28 mouse cellular contexts compared by ENCODE assay signal in genomic region chr4:125399376-125400112, GRCm38 (mm10).
A peak's percentile ranks its signal among the peaks of the same experiment; 100 is the strongest.
DNase-seq lines count a peak whose midpoint lies in the region; ATAC-seq and TF ChIP-seq lines count a peak whose summit lies in the region.
"Had no signal": no experiment of that assay in that cellular context is flagged by ENCODE, and none has a peak within 500 bp of the region (broad histone marks: within the 10 kb centered on the region; RNA-seq: fewer than 3 reads in every experiment).

No protein-coding gene starts in this region.

- H3K4me3 ChIP-seq in forebrain, postnatal 0 days (ENCODE audit: low read depth, low read length), result no peak overlapping the region
- H3K4me3 ChIP-seq in forebrain, embryonic 11.5 days (ENCODE audit: low read depth, low read length), result no peak overlapping the region
- H3K4me3 ChIP-seq in hindbrain, embryonic 16.5 days (ENCODE audit: low read length), result no peak overlapping the region
- no peak overlapping the region for H3K4me3 ChIP-seq in kidney, embryonic 16.5 days (ENCODE audit: low read length)
- H3K4me3 ChIP-seq: erythroblast, embryonic 14.5 days; forebrain, embryonic 12.5 days; heart, embryonic 10.5 days; heart, embryonic 15.5 days; limb, embryonic 12.5 days; lung, embryonic 15.5 days; midbrain, embryonic 10.5 days; myocyte; neural tube, embryonic 13.5 days had no signal

- no peak overlapping the region for H3K9ac ChIP-seq in forebrain, postnatal 0 days
- H3K9ac ChIP-seq in forebrain, embryonic 11.5 days (ENCODE audit: low read length), result no peak overlapping the region
- H3K9ac ChIP-seq in hindbrain, embryonic 16.5 days (ENCODE audit: low read depth, low read length), result no peak overlapping the region
- H3K9ac ChIP-seq in kidney, embryonic 16.5 days (replicated peaks; ENCODE audit: low read length), result no peak overlapping the region
- H3K9ac ChIP-seq: forebrain, embryonic 12.5 days; heart, embryonic 15.5 days; limb, embryonic 12.5 days; lung, embryonic 15.5 days; neural tube, embryonic 13.5 days had no signal

- no peak for TF ChIP-seq CTCF in forebrain, postnatal 0 days (IDR thresholded peaks at IDR 0.05; ENCODE audit: low read depth)

- H3K27ac ChIP-seq in forebrain, postnatal 0 days (ENCODE audit: low read depth, low read length), result no peak overlapping the region
- H3K27ac ChIP-seq in forebrain, embryonic 11.5 days (ENCODE audit: low read depth, low read length), result no peak overlapping the region
- peak overlapping the region; percentile 56 for H3K27ac ChIP-seq in hindbrain, embryonic 16.5 days (ENCODE audit: low read depth, low read length)
- H3K27ac ChIP-seq in kidney, embryonic 16.5 days (ENCODE audit: low read length), result no peak overlapping the region
- H3K27ac ChIP-seq: forebrain, embryonic 12.5 days; heart, embryonic 10.5 days; heart, embryonic 15.5 days; limb, embryonic 12.5 days; lung, embryonic 15.5 days; midbrain, embryonic 10.5 days; neural tube, embryonic 13.5 days had no signal

- H3K27me3 ChIP-seq in forebrain, postnatal 0 days (ENCODE audit: insufficient read depth, low read length), result no peaks in the 10 kb centered on the region; the same call in 1 of the 2 replicates
- H3K27me3 ChIP-seq in forebrain, embryonic 11.5 days (ENCODE audit: control insufficient read depth, insufficient read depth, low read length), result no peaks in the 10 kb centered on the region
- 0 out of 2 replicates have a peak, but pooled peaks cover 2% of the 10 kb centered on the region for H3K27me3 ChIP-seq in hindbrain, embryonic 16.5 days (replicated peaks; ENCODE audit: control insufficient read depth, insufficient read depth, low read length)
- H3K27me3 ChIP-seq in kidney, embryonic 16.5 days (ENCODE audit: insufficient read depth, low read length), result no peaks in the 10 kb centered on the region
- H3K27me3 ChIP-seq: lung, embryonic 15.5 days had no signal

- no peaks in the 10 kb centered on the region for H3K36me3 ChIP-seq in forebrain, postnatal 0 days (ENCODE audit: insufficient read depth)
- H3K36me3 ChIP-seq in forebrain, embryonic 11.5 days (ENCODE audit: control insufficient read depth, insufficient read depth, low read length), result no peaks in the 10 kb centered on the region
- H3K36me3 ChIP-seq in hindbrain, embryonic 16.5 days (ENCODE audit: control insufficient read depth, insufficient read depth, low read length), result no peaks in the 10 kb centered on the region
- H3K36me3 ChIP-seq in kidney, embryonic 16.5 days (ENCODE audit: insufficient read depth, low read length), result no peaks in the 10 kb centered on the region
- H3K36me3 ChIP-seq: forebrain, embryonic 12.5 days; heart, embryonic 10.5 days; heart, embryonic 15.5 days; limb, embryonic 12.5 days; lung, embryonic 15.5 days; midbrain, embryonic 10.5 days; neural tube, embryonic 13.5 days had no signal

- 0 out of 2 replicates have a peak, but pooled peaks cover 5% of the 10 kb centered on the region for H3K4me1 ChIP-seq in forebrain, postnatal 0 days (ENCODE audit: insufficient read depth)
- H3K4me1 ChIP-seq in forebrain, embryonic 11.5 days (replicated peaks; ENCODE audit: control insufficient read depth, insufficient read depth, low read length), result no peaks in the 10 kb centered on the region
- peaks cover 11% of the 10 kb centered on the region for H3K4me1 ChIP-seq in hindbrain, embryonic 16.5 days (ENCODE audit: control insufficient read depth, insufficient read depth, low read depth, low read length)
- no peaks in the 10 kb centered on the region for H3K4me1 ChIP-seq in kidney, embryonic 16.5 days (ENCODE audit: insufficient read depth, low read length)
- H3K4me1 ChIP-seq: heart, embryonic 10.5 days; heart, embryonic 15.5 days; limb, embryonic 12.5 days; lung, embryonic 15.5 days had no signal

- no peaks in the 10 kb centered on the region for H3K9me3 ChIP-seq in forebrain, postnatal 0 days (ENCODE audit: low read length)
- H3K9me3 ChIP-seq in forebrain, embryonic 11.5 days (ENCODE audit: control insufficient read depth, low read length), result no peaks in the 10 kb centered on the region
- H3K9me3 ChIP-seq in hindbrain, embryonic 16.5 days (ENCODE audit: control insufficient read depth, low read length), result no peaks in the 10 kb centered on the region
- H3K9me3 ChIP-seq in kidney, embryonic 16.5 days (ENCODE audit: low read length), result no peaks in the 10 kb centered on the region
- H3K9me3 ChIP-seq: forebrain, embryonic 12.5 days; heart, embryonic 10.5 days; heart, embryonic 15.5 days; limb, embryonic 12.5 days; lung, embryonic 15.5 days; midbrain, embryonic 10.5 days; neural tube, embryonic 13.5 days had no signal

- DNase-seq in forebrain, postnatal 0 days, result peak; percentile 30
- no peak for DNase-seq in forebrain, embryonic 11.5 days (ENCODE audit: low spot score)
- peak; percentile 16 to 49 for DNase-seq in left cerebral cortex, postnatal 25 days (ENCODE audit: low spot score in 2 of 2)
- no peak for DNase-seq in left cerebral cortex, adult 18-20 months (ENCODE audit: low spot score in 2 of 2)
- peak; percentile 57 for DNase-seq in brain, adult 2 months (ENCODE audit: low read depth, low spot score)
- DNase-seq: adrenal gland, postnatal 25 days; cerebellum, adult 8-10 months; gastrocnemius, postnatal 25 days; heart, adult 11 months; kidney, adult 9 months; kidney, postnatal 25 days; thymus, adult 2 months; thymus, postnatal 36 days had no signal

- ATAC-seq in forebrain, postnatal 0 days, result no peak
- ATAC-seq in forebrain, embryonic 11.5 days (replicated peaks; ENCODE audit: low FRiP score), result no peak
- ATAC-seq in hindbrain, embryonic 16.5 days, result peak; percentile 40; the same call in 1 of the 2 replicates
- ATAC-seq in kidney, embryonic 16.5 days (ENCODE audit: low FRiP score, low TSS enrichment), result no peak
- ATAC-seq: CD4-positive, CD25-positive, alpha-beta regulatory T cell, adult 4 months; intestine, postnatal 0 days; midbrain, embryonic 16.5 days had no signal

- WGBS in forebrain, postnatal 0 days, result 67% methylated on average over 13 of the region's 13 CpGs
- WGBS in forebrain, embryonic 11.5 days, result 84% methylated on average over 13 of the region's 13 CpGs
- WGBS in hindbrain, embryonic 16.5 days, result 58% methylated on average over 13 of the region's 13 CpGs
- 78% methylated on average over 13 of the region's 13 CpGs for WGBS in kidney, embryonic 16.5 days

- no peak overlapping the region for H3K4me2 ChIP-seq in forebrain, postnatal 0 days (ENCODE audit: low read depth)
- no peak overlapping the region for H3K4me2 ChIP-seq in forebrain, embryonic 11.5 days (ENCODE audit: low read depth, low read length, severe bottlenecking)
- no peak overlapping the region for H3K4me2 ChIP-seq in hindbrain, embryonic 16.5 days (ENCODE audit: low read length)
- H3K4me2 ChIP-seq in kidney, embryonic 16.5 days (replicated peaks; ENCODE audit: low read depth, low read length), result no peak overlapping the region
- H3K4me2 ChIP-seq: forebrain, embryonic 12.5 days; heart, embryonic 15.5 days; limb, embryonic 12.5 days; liver, embryonic 11.5 days; lung, embryonic 15.5 days; neural tube, embryonic 13.5 days had no signal

- intact Hi-C loops in left cerebral cortex, postnatal 25 days (cut with DNase I), result loop anchor here (5.0 kb wide), 1 partner anchor 78 kb away; no protein-coding TSS in a partner anchor

Comparison
In these comparisons a context has a peak if more than half of its experiments do, and no peak if none do; other contexts are left out.
1. DNase-seq: peak in forebrain, postnatal 0 days (single experiment), left cerebral cortex, postnatal 25 days (2 of 2) and brain, adult 2 months (single experiment); none in forebrain, embryonic 11.5 days (single experiment) and left cerebral cortex, adult 18-20 months (0 of 2).